Mouse (Mus musculus): Measurements from ENCODE around the gene AI837181. TPM values are rescaled to one million over a fixed set of nuclear protein-coding genes. Genes with fewer than 3 reads are reported as not detected.

AI837181 gene
- polyA plus RNA-seq, 1 experiment from 2014 or later: 69.7 TPM

- H3K27me3 ChIP-seq: peaks cover 12% of the 10 kb centered on the region
- H3K36me3 ChIP-seq: peaks cover 7% of the 10 kb centered on the region
- ATAC-seq (ENCODE audit: low FRiP score): no peak
- H3K27ac ChIP-seq: no peak overlapping the region
- no peak overlapping the region; the same call in 1 of the 2 replicates for H3K9ac ChIP-seq
- no peaks in the 10 kb centered on the region for H3K9me3 ChIP-seq
- WGBS: 78% methylated on average over 4 of the region's 4 CpGs
- no peak overlapping the region for H3K4me3 ChIP-seq
- peaks cover 22% of the 10 kb centered on the region for H3K4me1 ChIP-seq (replicated peaks)
- H3K4me2 ChIP-seq: no peak overlapping the region
Observed at GRCm38 (mm10) chr19:5431911-5432464, 7.0 kb downstream of the AI837181 start.

DNA sequence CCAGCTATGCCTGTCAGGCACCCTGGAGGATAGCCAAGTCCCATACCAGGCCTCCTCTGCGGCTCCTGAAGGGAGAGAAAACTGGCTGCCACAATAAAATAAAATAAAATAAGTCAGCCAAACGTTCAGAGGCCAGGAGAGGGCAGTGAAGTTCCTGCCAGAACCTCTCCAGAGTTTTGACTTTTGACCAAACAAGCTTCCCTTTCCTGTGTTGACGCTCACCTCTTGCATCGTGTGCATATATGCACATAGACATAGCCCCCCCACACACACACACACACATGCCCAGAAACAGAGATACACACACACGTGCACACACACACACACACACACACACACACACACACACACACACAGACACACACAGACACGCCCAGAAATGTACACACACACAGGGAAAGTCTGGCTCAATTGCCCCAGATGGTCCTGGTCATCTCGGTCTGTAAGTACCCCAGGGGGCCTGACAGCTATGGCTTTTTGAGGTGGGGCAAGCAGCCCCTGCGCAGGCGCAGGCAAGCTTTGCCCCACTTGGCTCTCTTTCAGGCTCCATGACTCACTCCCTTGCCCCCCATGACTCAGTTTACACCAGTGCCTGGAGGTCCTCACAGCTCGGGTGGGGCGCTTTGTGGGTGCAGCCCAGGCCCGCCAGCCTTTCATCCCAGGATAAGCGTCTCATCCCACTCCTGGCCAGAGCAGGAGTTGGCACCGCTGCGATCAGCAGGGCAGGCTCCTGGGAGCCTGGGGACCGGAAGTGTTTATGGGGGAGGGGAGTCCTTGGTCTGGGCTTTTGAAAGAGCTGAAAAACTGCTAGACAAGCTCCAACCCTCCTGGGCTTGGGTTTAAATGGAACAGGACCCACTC lies 8.3 kb downstream of the AI837181 start:
- no peak overlapping the region for H3K27ac ChIP-seq
- H3K36me3 ChIP-seq: 0 out of 2 replicates have a peak, but pooled peaks cover 3% of the 10 kb centered on the region
- peak overlapping the region; percentile 63; the same call in 1 of the 2 replicates for H3K9ac ChIP-seq
- H3K4me3 ChIP-seq: peak overlapping the region; percentile 23
- peaks cover 13% of the 10 kb centered on the region for H3K4me1 ChIP-seq (replicated peaks)
- H3K4me2 ChIP-seq: peak overlapping the region; percentile 49
- WGBS: 13% methylated on average over 15 of the region's 16 CpGs
- H3K27me3 ChIP-seq: peaks cover 19% of the 10 kb centered on the region
- no peaks in the 10 kb centered on the region for H3K9me3 ChIP-seq
- 0 out of 2 replicates have a peak, but pooled peaks have one; percentile 43 for ATAC-seq (ENCODE audit: low FRiP score)

- Histone ChIP-seq H3K4me3 (no peak overlapping the region), H3K4me2 (peak overlapping the region; percentile 49; the same call in 1 of the 2 replicates), H3K27me3 (peaks cover 19% of the 10 kb centered on the region), H3K36me3 (no peaks in the 10 kb centered on the region), H3K27ac (no peak overlapping the region), H3K9me3 (no peaks in the 10 kb centered on the region), H3K4me1 (replicated peaks) (peaks cover 13% of the 10 kb centered on the region), H3K9ac (no peak overlapping the region)
- WGBS: 72% methylated on average over 7 of the region's 7 CpGs
- ATAC-seq (ENCODE audit: low FRiP score): no peak
Observed at GRCm38 (mm10) chr19:5433951-5434350, 9.0 kb downstream of the AI837181 start.

DNA sequence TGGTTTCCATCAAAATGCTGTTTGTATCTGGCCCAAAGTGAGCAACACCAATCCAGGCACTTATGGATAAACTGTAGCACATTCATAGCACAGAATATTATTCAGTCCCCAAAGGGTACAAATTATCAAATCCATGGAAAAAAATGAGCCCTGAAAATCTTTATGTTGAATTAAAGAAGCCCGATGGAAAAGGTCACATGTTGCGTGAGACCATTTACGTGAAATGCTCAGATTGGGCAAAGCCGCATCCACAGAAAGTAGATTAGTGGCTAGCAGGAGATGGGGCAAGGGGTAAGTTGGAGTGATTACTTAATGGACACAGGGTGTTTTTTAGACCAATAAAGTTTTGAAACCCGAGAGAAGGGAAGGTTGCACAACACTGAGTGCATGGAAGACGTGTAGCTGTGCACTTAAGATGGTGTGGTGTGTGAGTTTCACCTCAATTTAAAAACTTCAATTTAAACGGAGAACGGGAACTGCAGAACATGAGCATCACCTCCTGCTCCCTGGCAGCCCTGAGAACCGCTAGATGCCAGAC lies 19.5 kb downstream of the AI837181 start:
- no peak overlapping the region for H3K9ac ChIP-seq
- peaks cover 20% of the 10 kb centered on the region for H3K4me1 ChIP-seq (replicated peaks)
- no peak overlapping the region for H3K4me2 ChIP-seq
- WGBS: 70% methylated on average over 9 of the region's 9 CpGs
- ATAC-seq (ENCODE audit: low FRiP score): no peak
- no peak overlapping the region for H3K4me3 ChIP-seq
- no peaks in the 10 kb centered on the region for H3K36me3 ChIP-seq
- 0 out of 2 replicates have a peak, but pooled peaks cover 3% of the 10 kb centered on the region for H3K9me3 ChIP-seq
- no peak overlapping the region for H3K27ac ChIP-seq
- peaks cover 62% of the 10 kb centered on the region for H3K27me3 ChIP-seq

- WGBS: 40% methylated on average over 7 of the region's 7 CpGs
- Histone ChIP-seq H3K27ac (no peak overlapping the region), H3K4me3 (no peak overlapping the region), H3K27me3 (peaks cover 67% of the 10 kb centered on the region), H3K9ac (no peak overlapping the region), H3K4me2 (no peak overlapping the region), H3K4me1 (replicated peaks) (peaks cover 20% of the 10 kb centered on the region), H3K9me3 (0 out of 2 replicates have a peak, but pooled peaks cover 3% of the 10 kb centered on the region), H3K36me3 (no peaks in the 10 kb centered on the region)
- ATAC-seq (ENCODE audit: low FRiP score): no peak
Observed at GRCm38 (mm10) chr19:5444954-5445353, 20.0 kb downstream of the AI837181 start.

DNA sequence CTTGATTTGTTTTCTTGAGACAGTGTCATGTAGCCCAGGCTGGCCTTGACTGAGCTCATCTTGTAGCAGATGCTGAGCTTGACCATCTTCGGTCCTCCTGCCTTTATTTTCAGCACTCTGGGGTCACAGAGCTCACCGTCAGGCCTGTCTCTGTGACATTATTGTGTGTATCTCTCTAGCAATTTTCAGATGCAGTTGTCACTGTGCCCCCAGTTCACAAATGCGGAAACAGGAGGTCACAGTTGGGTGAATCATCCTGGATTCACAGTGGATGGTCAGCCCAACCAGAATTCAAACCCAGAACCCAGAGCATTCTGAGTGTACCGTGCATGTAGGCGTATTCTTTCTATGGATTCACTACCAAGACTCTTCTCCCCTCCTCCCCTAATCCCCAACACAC lies 20.8 kb downstream of the AI837181 start:
- 88% methylated on average over 5 of the region's 5 CpGs for WGBS

GRCm38 (mm10) chr19:5447515-5448353 lies 22.8 kb downstream of the AI837181 start, which contains the start of gene Fosl1:
Fosl1 (plus strand) TSS chr19:5447547.
- no peaks in the 10 kb centered on the region for H3K9me3 ChIP-seq
- under 1% methylated on average over 70 of the region's 70 CpGs for WGBS
- no peak within 1 kb of the TSS for H3K27ac ChIP-seq
- peaks cover 20% of the 10 kb centered on the region for H3K4me1 ChIP-seq (replicated peaks)
- H3K9ac ChIP-seq: peak within 1 kb of the TSS; percentile 64
- no peaks in the 10 kb centered on the region for H3K36me3 ChIP-seq
- peaks cover 86% of the 10 kb centered on the region for H3K27me3 ChIP-seq
- peak; percentile 75 for ATAC-seq (ENCODE audit: low FRiP score)
- H3K4me3 ChIP-seq: peak within 1 kb of the TSS; percentile 50
- peak within 1 kb of the TSS; percentile 91 for H3K4me2 ChIP-seq

More for the DNA sequence above, 20.8 kb downstream of the AI837181 start:
- Histone ChIP-seq H3K9me3 (no peaks in the 10 kb centered on the region), H3K9ac (no peak overlapping the region), H3K36me3 (no peaks in the 10 kb centered on the region), H3K4me1 (replicated peaks) (peaks cover 20% of the 10 kb centered on the region), H3K4me2 (no peak overlapping the region), H3K27me3 (peaks cover 75% of the 10 kb centered on the region), H3K4me3 (no peak overlapping the region), H3K27ac (no peak overlapping the region)
- no peak for ATAC-seq (ENCODE audit: low FRiP score)

GRCm38 (mm10) chr19:5448354-5449150 lies 23.6 kb downstream of the AI837181 start:
- H3K36me3 ChIP-seq: no peaks in the 10 kb centered on the region; the same call in 1 of the 2 replicates
- peaks cover 20% of the 10 kb centered on the region for H3K4me1 ChIP-seq (replicated peaks)
- no peaks in the 10 kb centered on the region for H3K9me3 ChIP-seq
- H3K27ac ChIP-seq: no peak overlapping the region
- H3K27me3 ChIP-seq: peaks cover 85% of the 10 kb centered on the region
- H3K4me3 ChIP-seq: peak overlapping the region; percentile 50
- 6% methylated on average over 36 of the region's 36 CpGs for WGBS
- no peak for ATAC-seq (ENCODE audit: low FRiP score)
- peak overlapping the region; percentile 91 for H3K4me2 ChIP-seq
- H3K9ac ChIP-seq: no peak overlapping the region

DNA sequence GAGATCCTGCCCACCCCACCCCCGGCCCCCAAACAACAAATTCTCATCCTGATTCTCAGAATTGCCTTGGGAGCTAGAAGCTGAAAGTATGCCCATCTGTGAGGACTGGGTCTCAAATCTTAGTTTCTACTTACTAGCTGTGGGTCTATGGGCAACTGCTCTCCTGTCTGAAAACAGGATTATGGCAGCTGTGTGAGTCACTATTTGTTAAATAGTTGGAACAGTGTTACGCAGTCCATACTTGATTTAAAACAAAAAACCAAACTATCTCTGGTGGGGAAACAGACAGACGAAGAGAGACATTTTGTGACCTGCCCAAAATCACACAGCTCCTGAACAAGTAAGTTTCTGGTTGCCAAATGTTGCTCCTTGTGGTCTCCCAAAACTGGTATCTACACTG lies 24.7 kb downstream of the AI837181 start:
- no peak for ATAC-seq (ENCODE audit: low FRiP score)
- H3K4me2 ChIP-seq: no peak overlapping the region
- no peak overlapping the region for H3K9ac ChIP-seq
- WGBS: 85% methylated on average over 3 of the region's 3 CpGs
- H3K4me3 ChIP-seq: no peak overlapping the region
- H3K27me3 ChIP-seq: peaks cover 75% of the 10 kb centered on the region
- H3K36me3 ChIP-seq: peaks cover 9% of the 10 kb centered on the region
- H3K9me3 ChIP-seq: no peaks in the 10 kb centered on the region
- H3K4me1 ChIP-seq (replicated peaks): peaks cover 25% of the 10 kb centered on the region
- H3K27ac ChIP-seq: no peak overlapping the region

DNA sequence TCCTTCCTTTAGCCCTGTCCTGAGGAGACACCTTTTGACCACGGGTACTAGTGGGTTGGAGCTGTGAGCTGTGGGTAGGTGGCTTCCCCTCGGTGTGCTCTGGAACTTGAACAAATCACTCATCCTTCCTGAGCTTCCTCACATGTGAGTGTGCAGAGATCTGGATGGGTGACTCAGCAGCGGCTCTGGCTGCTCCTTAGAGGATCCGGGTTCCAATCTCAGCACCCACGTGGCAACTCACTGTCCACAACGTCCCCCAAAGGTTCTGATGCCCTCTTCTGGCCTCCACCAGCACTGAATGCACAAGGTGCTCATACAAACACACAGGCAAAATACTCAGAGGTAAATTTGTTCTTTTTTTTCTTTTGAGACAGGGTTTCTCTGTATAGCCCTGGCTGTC lies 26.8 kb downstream of the AI837181 start:
- no peak overlapping the region for H3K9ac ChIP-seq
- WGBS: 81% methylated on average over 6 of the region's 6 CpGs
- H3K4me2 ChIP-seq: no peak overlapping the region
- H3K36me3 ChIP-seq: peaks cover 9% of the 10 kb centered on the region
- H3K27ac ChIP-seq: no peak overlapping the region
- H3K9me3 ChIP-seq: no peaks in the 10 kb centered on the region
- no peak for ATAC-seq (ENCODE audit: low FRiP score)
- H3K4me1 ChIP-seq (replicated peaks): peaks cover 46% of the 10 kb centered on the region
- H3K4me3 ChIP-seq: no peak overlapping the region
- H3K27me3 ChIP-seq: peaks cover 54% of the 10 kb centered on the region

GRCm38 (mm10) chr19:5455037-5455436 lies 30.1 kb downstream of the AI837181 start:
- peaks cover 9% of the 10 kb centered on the region for H3K36me3 ChIP-seq
- WGBS: 84% methylated on average over 12 of the region's 12 CpGs
- H3K27me3 ChIP-seq: peaks cover 32% of the 10 kb centered on the region
- ATAC-seq (ENCODE audit: low FRiP score): no peak
- peak overlapping the region; percentile 77 for H3K4me3 ChIP-seq
- H3K27ac ChIP-seq: no peak overlapping the region
- no peaks in the 10 kb centered on the region for H3K9me3 ChIP-seq
- H3K9ac ChIP-seq: peak overlapping the region; percentile 95
- peak overlapping the region; percentile 96 for H3K4me2 ChIP-seq
- peaks cover 38% of the 10 kb centered on the region for H3K4me1 ChIP-seq (replicated peaks)

Measured in hindbrain, embryonic 13.5 days (tissue).